Mouse (Mus musculus) retina, embryonic 14.5 days (tissue): Measurements from ENCODE around the gene Tmprss3.

Experiments used
- DNase-seq: peaks from one replicate; pipeline ENCODE4 v3.0.0-alpha.2; 2015; ENCODE audit warnings: low spot score

Tmprss3 gene

GRCm38 (mm10) chr17:31198877-31199276 lies at the start of gene Tmprss3:
Gene Tmprss3 (minus strand): TSS chr17:31198977.
- DNase-seq, result no peak

GRCm38 (mm10) chr17:31247144-31247543 lies 48.4 kb upstream of the Tmprss3 start:
- DNase-seq, result peak; percentile 21

DNA sequence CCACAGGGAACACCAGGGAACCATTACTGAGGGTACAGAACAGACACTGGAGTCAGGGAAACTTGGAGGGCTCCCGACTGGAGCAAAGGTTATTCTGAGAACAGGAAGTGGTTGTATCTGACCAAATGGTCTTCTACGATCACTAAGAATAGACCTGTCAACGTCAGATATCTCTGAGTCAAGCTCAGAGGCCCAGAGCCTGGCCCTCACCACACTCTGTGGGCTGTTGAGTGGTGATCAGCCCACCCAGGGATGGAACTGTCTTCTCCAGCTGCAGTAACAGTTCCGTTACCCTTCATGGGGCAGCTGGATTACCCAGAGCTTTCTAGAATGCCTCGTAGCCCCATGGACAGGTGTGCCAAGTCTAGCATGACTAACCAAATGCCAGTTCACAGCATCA lies 46.5 kb upstream of the Tmprss3 start:
- no peak for DNase-seq

DNA sequence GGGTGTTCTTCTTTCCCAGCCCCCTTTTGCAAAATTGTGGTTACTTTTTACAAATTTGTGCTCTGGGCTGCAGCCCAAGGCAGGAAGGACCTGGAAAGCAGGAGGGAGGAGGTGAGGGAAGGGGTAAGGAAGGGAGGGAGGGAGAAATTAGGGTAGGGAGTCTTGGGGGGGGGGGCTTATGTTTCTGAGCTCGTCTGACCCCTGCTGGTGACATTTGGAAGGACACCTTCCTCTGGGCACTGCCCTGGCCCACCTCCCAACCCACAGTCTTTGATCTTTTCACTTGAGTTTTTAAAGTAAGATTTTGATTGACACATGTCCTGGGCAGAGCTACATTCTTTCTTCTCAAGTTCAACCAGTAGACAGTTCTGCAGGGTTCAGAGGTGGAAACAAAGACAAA lies 44.0 kb upstream of the Tmprss3 start:
- DNase-seq, result peak; percentile 38

DNA sequence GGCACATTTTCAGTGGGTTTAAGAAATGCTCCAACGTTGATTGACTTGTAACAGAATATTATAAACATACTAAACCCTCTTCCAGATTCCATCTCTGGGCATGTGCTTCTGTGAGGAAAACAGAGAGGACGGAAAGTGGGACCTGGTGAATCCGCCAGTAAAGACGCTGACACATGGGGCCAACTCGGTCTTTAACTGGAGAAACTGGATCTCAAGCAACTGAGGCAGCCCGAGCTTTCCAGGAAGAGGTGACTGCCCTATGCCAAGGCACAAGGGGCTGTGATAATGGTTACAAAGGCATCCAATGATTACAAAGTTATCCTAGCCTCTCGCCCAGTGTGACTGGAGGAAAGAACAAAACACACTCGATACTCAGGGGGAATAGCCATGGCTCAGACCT lies 42.4 kb upstream of the Tmprss3 start:
- DNase-seq, result no peak

DNA sequence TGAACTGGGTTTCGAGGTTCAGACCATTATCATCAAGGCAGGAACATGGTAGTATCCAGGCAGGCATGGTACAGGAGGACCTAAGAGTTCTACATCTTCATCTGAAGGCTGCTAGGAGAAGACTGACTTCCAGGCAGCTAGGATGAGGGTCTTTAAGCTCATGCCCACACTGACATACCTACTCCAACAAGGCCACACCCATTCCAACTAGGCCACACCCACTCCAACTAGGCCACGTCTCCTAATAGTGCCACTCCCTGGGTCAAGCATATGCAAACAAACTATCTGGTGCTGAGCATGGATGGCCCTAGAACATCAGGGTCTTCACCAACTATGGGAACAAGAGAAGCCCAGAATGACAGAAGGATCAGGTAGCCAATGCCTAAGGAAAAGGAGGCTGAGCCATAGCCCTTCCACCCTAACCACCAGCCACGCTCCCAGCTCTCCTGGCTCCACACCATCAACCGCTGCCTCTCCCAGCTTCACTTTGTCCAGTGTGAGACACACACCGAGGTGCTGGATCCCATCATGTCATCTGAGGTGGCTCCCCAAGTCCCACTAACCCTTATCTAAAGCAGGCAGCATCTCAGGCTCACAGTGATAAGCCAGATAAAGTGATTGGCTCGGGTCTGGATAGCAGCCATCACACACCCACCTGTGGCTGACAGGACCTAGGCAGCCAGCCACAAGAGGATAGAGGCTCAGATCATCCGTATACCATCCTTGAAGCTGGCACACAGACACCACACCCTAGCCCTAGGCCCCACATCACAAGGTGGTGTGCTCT lies 39.6 kb upstream of the Tmprss3 start:
- no peak for DNase-seq

DNA sequence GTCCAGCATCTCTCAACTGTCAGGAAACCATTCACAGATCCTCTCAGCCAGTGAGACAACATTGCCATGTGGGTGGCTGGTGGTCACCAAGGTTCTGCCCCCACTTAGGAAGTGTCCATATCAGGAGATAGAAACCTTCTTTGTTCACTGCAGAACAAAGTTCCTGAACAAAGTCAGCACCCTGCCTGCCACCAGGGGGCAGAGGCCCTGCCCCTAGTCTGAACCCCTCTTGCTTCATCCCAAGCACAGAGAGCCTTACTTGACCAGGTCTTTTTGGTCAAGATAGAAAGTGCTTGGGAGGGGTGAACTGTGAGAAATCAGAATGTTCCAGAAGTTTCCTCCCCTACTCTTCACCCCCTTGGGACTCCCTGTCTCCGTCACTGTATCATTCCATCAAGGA lies 37.1 kb upstream of the Tmprss3 start:
- DNase-seq, result no peak

- DNase-seq, result peak; percentile 24
These were observed 33.7 kb upstream of the Tmprss3 start for GRCm38 (mm10) chr17:31232251-31233010.

DNA sequence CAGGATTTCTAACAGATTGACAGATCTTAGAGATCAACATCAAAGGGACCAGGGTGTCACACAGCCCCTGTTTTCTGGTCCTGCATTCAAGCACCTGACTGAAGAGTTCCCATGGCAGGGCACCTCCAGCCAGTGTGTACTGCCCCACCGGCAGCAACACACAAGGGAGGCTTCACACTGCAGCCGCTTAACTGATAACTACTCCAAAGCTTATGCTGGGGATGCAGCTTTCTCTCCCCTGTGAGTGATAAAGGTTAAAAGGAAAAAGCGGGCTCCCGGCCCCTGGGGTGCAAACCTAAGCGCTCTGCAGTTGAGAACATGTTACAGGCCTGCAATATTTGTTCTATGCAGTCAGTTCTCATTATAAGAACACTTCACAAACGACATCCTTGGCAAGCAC lies 33.0 kb upstream of the Tmprss3 start:
- no peak for DNase-seq

DNA sequence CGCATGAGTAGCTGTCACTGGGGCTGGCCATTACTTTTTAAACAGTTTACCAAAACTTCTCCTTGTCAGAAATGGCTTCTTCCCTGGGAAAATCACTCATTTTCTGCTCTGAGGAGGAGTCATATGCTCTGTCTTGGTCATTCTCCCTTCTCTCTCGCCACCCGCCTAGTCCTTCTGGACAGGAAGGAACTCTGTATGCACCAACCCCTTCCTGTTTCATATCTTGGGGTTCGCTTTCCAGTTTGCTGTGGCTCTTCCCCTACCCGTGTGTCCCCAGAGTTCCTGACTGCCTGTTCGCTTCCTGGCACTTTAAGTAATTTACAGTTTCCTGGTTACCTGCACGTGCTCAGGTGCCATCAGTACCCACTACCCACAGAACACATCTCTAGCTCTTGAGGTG lies 28.2 kb upstream of the Tmprss3 start:
- DNase-seq, result no peak

GRCm38 (mm10) chr17:31226368-31226767 lies 27.6 kb upstream of the Tmprss3 start:
- no peak for DNase-seq

- no peak for DNase-seq
These were observed 25.8 kb upstream of the Tmprss3 start for GRCm38 (mm10) chr17:31224591-31224990.

DNA sequence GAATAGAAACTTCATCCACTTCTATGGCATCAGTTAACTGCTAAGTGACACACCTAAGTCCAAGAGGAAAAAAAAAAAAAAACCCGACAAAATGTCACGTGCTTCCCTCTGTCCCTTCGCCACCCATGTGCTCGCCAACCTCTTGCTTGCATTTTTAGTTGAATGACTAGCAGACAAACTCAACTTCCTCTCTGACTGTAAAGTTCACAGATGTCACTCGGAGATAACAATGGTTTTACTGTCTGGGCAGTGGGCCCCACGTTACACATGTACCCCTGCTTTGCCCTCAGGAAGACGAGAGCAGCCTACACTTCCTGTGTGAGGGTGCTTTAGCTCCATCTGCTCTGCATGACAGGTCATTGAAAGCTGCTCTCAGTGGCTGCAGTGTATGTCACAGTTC lies 25.1 kb upstream of the Tmprss3 start:
- no peak for DNase-seq

GRCm38 (mm10) chr17:31222810-31223310 lies 24.1 kb upstream of the Tmprss3 start:
- no peak for DNase-seq

- no peak for DNase-seq
These were observed 17.5 kb upstream of the Tmprss3 start for GRCm38 (mm10) chr17:31216068-31216955.

DNA sequence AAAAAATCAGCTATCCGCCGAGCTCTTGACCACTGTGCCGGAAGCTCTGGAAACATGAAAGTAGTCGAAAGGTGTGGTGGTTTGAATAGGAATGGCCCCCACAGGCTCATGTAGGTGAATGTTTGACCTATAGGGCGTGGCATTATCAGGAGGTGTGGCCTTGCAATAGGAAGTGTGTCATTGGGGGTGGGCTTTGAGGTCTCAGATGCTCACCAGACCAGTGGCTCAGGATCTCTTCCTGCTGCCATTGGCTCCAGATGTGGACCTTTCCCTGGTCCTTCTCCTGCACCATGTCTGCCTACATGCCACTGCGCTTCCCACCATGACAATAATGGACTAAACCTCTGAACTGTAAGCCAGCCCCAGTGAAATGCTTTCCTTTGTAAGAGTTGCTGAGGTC lies 13.1 kb upstream of the Tmprss3 start:
- no peak for DNase-seq

DNA sequence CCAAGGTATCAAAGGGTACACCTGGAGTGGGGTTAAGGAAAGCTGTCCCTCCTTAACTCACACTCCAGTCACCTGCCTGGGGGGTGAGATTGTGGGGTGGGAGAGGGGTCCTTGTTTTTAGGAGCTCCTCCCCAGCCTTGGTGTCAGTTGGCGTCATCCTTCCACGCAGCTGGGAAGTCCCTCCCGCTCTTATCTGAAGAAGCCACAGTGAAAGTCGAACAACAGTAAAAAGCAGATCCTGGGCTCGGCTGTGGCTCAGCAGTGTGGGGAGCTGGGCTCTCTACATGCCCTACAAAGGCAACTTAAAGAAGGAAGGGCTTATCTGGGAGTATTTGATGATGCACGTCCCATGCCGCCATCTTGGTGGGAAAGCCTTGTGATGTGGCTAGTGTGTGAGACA lies 11.5 kb upstream of the Tmprss3 start:
- DNase-seq, result no peak

DNA sequence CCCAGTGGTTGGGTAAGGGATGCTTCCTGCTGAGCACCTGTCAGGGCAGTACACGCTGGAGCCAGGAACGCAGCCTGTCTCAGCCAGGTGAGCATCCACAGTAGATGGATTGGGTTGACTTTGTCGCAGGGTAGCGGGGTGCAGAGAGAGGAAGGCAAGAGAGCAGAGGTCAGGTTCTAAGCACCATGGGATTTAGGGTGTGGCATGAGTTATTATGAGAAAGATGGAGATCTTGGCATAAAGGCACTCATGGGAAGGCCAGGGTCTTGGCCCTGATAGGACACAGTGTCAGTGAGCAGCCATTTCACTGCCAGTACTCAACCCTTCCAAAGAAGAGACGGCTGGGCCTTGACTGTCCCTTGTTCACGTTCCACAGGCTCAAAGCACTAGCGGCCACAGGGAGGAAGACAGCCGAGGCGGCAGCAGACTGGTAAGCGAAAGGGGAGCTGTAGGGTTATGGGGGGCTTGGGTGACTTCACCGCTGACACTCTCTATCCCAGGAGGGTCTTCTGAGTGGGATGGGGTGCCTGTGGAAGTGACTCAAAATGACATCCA lies 10.7 kb upstream of the Tmprss3 start:
- DNase-seq, result no peak

- DNase-seq, result no peak
These were observed 9.9 kb upstream of the Tmprss3 start for GRCm38 (mm10) chr17:31208654-31209053.

DNA sequence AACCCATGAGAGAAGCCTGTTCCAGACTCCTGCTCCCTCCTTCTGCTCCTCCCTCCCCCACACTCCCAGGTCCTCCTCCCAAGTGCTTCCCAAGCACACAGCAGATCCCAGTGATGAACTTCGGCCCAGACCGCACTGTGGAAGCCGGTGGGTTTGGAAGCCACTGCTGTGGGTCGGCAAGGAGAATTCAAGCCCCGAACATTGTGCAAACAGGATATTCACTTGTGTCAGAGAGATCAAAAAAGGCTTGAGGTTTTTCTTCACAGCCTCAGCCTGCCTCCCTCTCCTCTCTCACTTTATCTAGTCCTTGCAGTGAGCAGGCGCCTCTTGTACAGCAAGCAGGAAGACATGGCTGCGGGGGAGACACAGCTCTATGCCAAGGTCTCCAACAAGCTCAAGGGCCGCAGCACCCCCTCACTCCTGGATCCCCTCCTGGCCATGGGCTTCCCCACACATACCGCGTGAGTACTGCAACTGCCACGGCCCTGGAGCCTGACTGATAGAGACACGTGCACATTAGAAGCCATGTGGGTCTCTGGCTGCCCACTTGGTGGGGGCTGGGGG lies 9.1 kb upstream of the Tmprss3 start, which contains the start of gene Ubash3a:
Gene Ubash3a, plus strand, starts transcription at position 103 of the 564 bp plus-strand sequence.
- DNase-seq, result no peak

DNA sequence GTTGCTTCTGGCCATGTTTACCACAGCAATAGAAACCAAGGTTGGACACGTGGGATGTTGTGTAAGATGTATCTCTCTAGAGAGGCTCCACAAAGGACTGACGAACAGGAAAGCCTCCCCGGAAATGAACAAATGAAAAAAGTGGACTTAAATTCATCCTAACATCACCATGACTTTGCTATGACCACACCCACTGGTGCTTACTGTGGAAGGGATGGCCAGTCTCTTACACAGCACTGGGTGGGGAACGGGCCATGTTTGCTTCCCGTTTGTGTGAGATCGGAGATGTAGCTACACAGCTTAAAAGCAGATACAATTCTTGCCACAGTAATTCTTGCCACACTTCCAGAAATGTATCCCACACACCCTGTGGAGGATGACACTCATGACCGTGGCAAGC lies 2.5 kb downstream of the Tmprss3 start:
- DNase-seq, result no peak

DNA sequence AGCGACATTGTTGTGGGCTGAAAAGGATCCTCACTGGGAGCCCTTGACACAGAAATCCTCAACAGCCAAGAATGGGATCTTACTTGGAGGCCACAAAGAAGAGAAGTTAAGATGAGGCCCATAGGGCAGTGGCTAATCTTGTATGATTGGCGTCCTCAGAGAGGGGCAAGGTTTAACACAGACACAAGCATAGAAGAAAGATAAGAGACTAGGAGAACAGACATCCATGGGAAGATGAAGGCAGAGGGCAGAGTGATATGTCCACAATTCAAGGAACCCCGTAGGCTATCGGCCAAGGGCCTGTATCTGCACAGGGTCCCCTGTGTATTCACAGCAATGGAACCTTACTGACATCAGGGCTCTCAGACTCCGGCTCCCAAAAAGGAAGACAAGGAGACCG lies 3.6 kb downstream of the Tmprss3 start:
- DNase-seq, result no peak
